Mouse (Mus musculus) lung, postnatal 0 days (tissue): ENCODE results near the gene H2-K1. TPM values are rescaled to one million over a fixed set of nuclear protein-coding genes. Genes with fewer than 3 reads are reported as not detected.

Experiments
- ATAC-seq: fragments of 200-750 bp; cut with Nextera tagmentation; 2 replicates; pipeline ENCODE4 v1.8.0; 2017; ENCODE audit warnings: moderate library complexity
- DNase-seq: peaks from one replicate; pipeline ENCODE4 v3.0.0-alpha.2; 2016; ENCODE audit warnings: low spot score
- H3K27ac ChIP-seq: fragments of 300-500 bp; sonication (generic); 2 replicates; pipeline ENCODE4 v1.5.1; 2014; ENCODE audit warnings: antibody characterized with exemption, mild to moderate bottlenecking, low read length, mixed read lengths
- H3K27me3 ChIP-seq: fragments of 300-500 bp; sonication (generic); replicated peaks from 2 replicates; pipeline ENCODE4 v1.6.1; 2014; ENCODE audit warnings: low read length, mixed read lengths; ENCODE audit not compliant: insufficient read depth
- H3K36me3 ChIP-seq: fragments of 300-500 bp; sonication (generic); 2 replicates; pipeline ENCODE4 v1.6.1; 2014; ENCODE audit warnings: low read length, mixed read lengths; ENCODE audit not compliant: insufficient read depth
- H3K4me1 ChIP-seq: fragments of 300-500 bp; sonication (generic); 2 replicates; pipeline ENCODE4 v1.6.1; 2014; ENCODE audit warnings: antibody characterized with exemption, low read depth, low read length, mixed read lengths; ENCODE audit not compliant: insufficient read depth
- H3K4me2 ChIP-seq: fragments of 300-500 bp; sonication (generic); replicated peaks from 2 replicates; pipeline ENCODE4 v1.6.1; 2014; ENCODE audit warnings: low read depth, mild to moderate bottlenecking, low read length, moderate library complexity, mixed read lengths
- H3K4me3 ChIP-seq: fragments of 300-500 bp; sonication (generic); 2 replicates; pipeline ENCODE4 v1.5.1; 2014; ENCODE audit warnings: low read depth, low read length
- H3K9ac ChIP-seq: fragments of 300-500 bp; sonication (generic); replicated peaks from 2 replicates; pipeline ENCODE4 v1.6.1; 2014; ENCODE audit warnings: low read depth, mild to moderate bottlenecking
- H3K9me3 ChIP-seq: fragments of 300-500 bp; sonication (generic); 2 replicates; pipeline ENCODE4 v1.6.1; 2016; ENCODE audit warnings: low read length, mixed read lengths
- CTCF ChIP-seq: IDR thresholded peaks from 2 replicates; pipeline ENCODE4 v1.5.1; 2016; ENCODE audit warnings: antibody characterized with exemption, mild to moderate bottlenecking
- EP300 ChIP-seq: IDR thresholded peaks from 2 replicates; pipeline ENCODE4 v1.6.1; 2016; ENCODE audit warnings: antibody characterized with exemption, mild to moderate bottlenecking, control low read depth
- WGBS: fragments of 180-500 bp; shearing (Covaris S2); extraction: QIAGEN DNeasy Blood & Tissue Kit; methylation state at CpG from one replicate; pipeline ENCODE4 v1.1.7; 2014; 5-methylcytosine and 5-hydroxymethylcytosine counted together
- polyA plus RNA-seq: library from polyadenylated mRNA; unstranded; fragments of >200 nt; fragmentation: Nextera tagmentation; extraction: Ambion mirVana; gene quantifications from 2 replicates; pipeline ENCODE4 v1.2.1, GENCODE M21; 2015

H2-K1 gene
- polyA plus RNA-seq, 1 experiment from 2014 or later, result 222 TPM

DNA sequence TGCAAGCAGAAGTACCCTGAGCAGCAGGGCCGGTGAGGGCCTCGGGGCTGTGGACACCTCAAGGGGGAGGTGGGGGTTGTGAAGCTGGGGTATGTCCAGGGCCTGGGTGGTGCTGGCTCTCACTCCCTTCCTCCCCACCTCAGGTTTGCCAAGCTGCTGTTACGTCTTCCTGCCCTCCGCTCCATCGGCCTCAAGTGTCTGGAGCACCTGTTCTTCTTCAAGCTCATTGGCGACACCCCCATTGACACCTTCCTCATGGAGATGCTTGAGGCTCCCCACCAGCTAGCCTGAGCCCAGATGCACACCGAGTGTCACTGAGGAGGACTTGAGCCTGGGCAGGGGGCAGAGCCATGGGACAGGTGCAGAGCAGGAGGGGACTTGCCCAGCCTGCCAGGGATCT, 37.1 kb upstream of the H2-K1 start:
- no peak overlapping the region for H3K4me2 ChIP-seq
- H3K36me3 ChIP-seq, result peaks cover 10% of the 10 kb centered on the region
- peaks cover 20% of the 10 kb centered on the region; the same call in 1 of the 2 replicates for H3K4me1 ChIP-seq
- no peak overlapping the region for H3K9ac ChIP-seq
- 80% methylated on average over 7 of the region's 7 CpGs for WGBS
- no peak for ATAC-seq
- DNase-seq, result no peak
- no peak for TF ChIP-seq CTCF
- TF ChIP-seq EP300, result no peak
- no peaks in the 10 kb centered on the region for H3K27me3 ChIP-seq
- H3K9me3 ChIP-seq, result no peaks in the 10 kb centered on the region
- H3K4me3 ChIP-seq, result no peak overlapping the region
- no peak overlapping the region for H3K27ac ChIP-seq

DNA sequence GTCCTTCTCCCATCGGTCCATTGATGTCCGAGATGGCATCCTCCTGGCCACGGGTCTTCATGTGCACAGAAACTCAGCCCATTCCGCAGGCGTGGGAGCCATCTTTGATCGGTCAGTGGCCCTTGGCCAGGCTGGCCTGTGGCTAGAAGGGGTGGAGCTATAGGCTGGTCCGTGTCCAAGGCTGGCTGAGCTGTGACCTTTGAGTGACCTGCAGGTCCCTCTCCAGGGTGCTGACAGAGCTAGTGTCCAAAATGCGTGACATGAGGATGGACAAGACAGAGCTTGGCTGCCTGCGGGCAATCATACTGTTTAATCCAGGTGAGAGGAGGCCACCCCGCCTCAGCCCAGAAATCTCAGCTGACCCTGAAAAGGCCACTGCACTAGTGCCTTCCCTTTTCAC, 36.5 kb upstream of the H2-K1 start:
- Histone ChIP-seq H3K4me2 (no peak overlapping the region), H3K27ac (no peak overlapping the region), H3K36me3 (peaks cover 10% of the 10 kb centered on the region), H3K4me1 (peaks cover 20% of the 10 kb centered on the region; the same call in 1 of the 2 replicates), H3K27me3 (no peaks in the 10 kb centered on the region), H3K4me3 (no peak overlapping the region), H3K9me3 (no peaks in the 10 kb centered on the region), H3K9ac (no peak overlapping the region)
- DNase-seq (no peak), ATAC-seq (no peak)
- TF ChIP-seq EP300 (no peak), CTCF (no peak)
- 76% methylated on average over 10 of the region's 10 CpGs for WGBS

- Histone ChIP-seq H3K4me3 (no peak overlapping the region), H3K4me2 (no peak overlapping the region), H3K9ac (no peak overlapping the region), H3K36me3 (peaks cover 10% of the 10 kb centered on the region), H3K27me3 (no peaks in the 10 kb centered on the region), H3K27ac (no peak overlapping the region), H3K9me3 (no peaks in the 10 kb centered on the region), H3K4me1 (peaks cover 24% of the 10 kb centered on the region; the same call in 1 of the 2 replicates)
- ATAC-seq (no peak), DNase-seq (no peak)
- 89% methylated on average over 9 of the region's 9 CpGs for WGBS
- TF ChIP-seq EP300 (no peak), CTCF (no peak)
Measured at GRCm38 (mm10) chr17:34035517-34035916, 35.4 kb upstream of the H2-K1 start.

DNA sequence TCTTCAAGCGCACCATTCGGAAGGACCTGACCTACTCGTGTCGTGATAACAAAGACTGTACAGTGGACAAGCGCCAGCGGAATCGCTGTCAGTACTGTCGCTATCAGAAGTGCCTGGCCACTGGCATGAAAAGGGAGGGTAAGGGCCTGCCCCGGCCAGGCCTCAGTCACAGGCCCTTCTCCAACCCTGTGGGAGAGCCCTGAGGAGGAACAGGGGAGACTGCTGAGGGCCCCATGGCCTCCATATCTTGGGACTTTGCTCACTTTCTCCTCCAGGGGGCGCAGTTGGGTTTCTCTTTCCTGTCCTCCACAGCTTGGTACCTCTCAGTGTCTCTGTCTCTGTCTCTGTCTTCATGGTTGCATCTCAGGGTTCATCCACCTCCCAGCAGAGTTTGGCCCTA, 33.9 kb upstream of the H2-K1 start:
- ATAC-seq (no peak), DNase-seq (peak; percentile 64)
- TF ChIP-seq CTCF (peak; percentile 81), EP300 (no peak)
- Histone ChIP-seq H3K36me3 (peaks cover 18% of the 10 kb centered on the region), H3K27me3 (no peaks in the 10 kb centered on the region), H3K9me3 (no peaks in the 10 kb centered on the region), H3K4me3 (no peak overlapping the region), H3K9ac (no peak overlapping the region), H3K4me1 (peaks cover 35% of the 10 kb centered on the region), H3K4me2 (no peak overlapping the region), H3K27ac (no peak overlapping the region)
- 66% methylated on average over 10 of the region's 10 CpGs for WGBS

DNA sequence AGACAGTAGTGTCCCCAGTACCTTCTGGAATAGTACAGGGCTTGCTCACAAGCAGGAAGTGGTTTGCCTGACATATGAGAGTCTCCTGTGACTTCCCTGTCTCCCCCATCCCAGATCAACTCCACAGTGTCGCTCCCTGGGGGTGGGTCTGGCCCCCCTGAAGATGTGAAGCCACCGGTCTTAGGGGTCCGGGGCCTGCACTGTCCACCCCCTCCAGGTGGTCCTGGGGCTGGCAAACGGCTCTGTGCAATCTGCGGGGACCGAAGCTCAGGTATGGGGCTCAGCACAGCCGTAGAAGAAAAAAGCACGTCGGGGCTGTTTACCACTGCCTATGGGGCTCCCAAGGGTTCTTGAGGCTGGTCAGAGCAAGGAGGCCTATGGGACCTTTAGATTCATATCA, 33.3 kb upstream of the H2-K1 start:
- 91% methylated on average over 9 of the region's 9 CpGs for WGBS
- Histone ChIP-seq H3K4me3 (no peak overlapping the region), H3K27ac (no peak overlapping the region), H3K4me2 (no peak overlapping the region; the same call in 1 of the 2 replicates), H3K9me3 (no peaks in the 10 kb centered on the region), H3K27me3 (no peaks in the 10 kb centered on the region), H3K9ac (no peak overlapping the region), H3K4me1 (peaks cover 31% of the 10 kb centered on the region), H3K36me3 (peaks cover 23% of the 10 kb centered on the region)
- no peak for DNase-seq
- no peak for ATAC-seq
- TF ChIP-seq CTCF (no peak), EP300 (no peak)

DNA sequence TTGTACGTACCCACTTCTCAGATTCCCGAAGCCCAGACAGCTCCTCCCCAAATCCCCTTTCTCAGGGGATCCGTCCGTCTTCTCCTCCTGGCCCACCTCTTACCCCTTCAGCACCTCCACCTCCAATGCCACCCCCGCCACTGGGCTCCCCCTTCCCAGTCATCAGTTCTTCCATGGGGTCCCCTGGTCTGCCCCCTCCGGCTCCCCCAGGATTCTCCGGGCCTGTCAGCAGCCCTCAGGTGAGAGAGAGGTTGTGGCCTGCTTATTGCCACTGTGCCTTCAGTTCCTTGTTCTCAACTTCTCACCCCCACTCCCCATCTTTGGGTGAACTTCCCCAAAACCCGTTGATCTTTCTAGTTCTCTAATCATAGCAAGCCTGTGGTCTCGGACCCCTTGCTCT, 32.7 kb upstream of the H2-K1 start:
- TF ChIP-seq EP300 (no peak), CTCF (no peak)
- H3K27me3 ChIP-seq, result no peaks in the 10 kb centered on the region
- peak overlapping the region; percentile 94; the same call in 1 of the 2 replicates for H3K4me3 ChIP-seq
- H3K9me3 ChIP-seq, result no peaks in the 10 kb centered on the region
- H3K4me2 ChIP-seq, result peak overlapping the region; percentile 82
- peak overlapping the region; percentile 91; the same call in 1 of the 2 replicates for H3K9ac ChIP-seq
- H3K36me3 ChIP-seq, result peaks cover 23% of the 10 kb centered on the region
- H3K4me1 ChIP-seq, result peaks cover 28% of the 10 kb centered on the region
- no peak for DNase-seq
- peak overlapping the region; percentile 98 for H3K27ac ChIP-seq
- WGBS, result 36% methylated on average over 9 of the region's 9 CpGs
- no peak for ATAC-seq

DNA sequence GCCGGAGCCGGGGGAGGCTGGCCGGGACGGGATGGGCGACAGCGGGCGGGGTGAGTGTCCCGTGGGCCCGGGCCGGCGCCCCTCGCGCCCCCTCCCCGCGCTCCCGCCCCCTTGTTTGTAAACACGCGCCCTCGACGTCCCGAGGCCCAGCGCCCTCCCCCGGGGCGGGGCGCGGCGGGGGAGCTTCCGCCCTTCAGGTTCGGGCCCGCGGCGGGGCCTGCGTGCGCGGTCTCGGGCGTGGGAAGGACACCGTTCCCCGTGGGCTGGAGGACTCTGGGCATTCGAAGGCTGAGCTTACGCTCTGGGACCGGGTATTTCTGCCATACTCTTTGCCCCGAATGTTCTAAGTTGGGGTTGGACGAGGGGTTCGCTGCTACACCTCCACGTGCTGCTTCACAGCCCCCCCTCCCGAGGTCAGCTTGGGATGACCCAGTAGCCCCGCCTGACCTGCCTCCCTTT, 32.1 kb upstream of the H2-K1 start:
- DNase-seq, result peak; percentile 71
- peak overlapping the region; percentile 91 for H3K9ac ChIP-seq
- peaks cover 23% of the 10 kb centered on the region for H3K36me3 ChIP-seq
- WGBS, result 0% methylated on average over 19 of the region's 48 CpGs
- ATAC-seq, result peak; percentile 32
- H3K27me3 ChIP-seq, result no peaks in the 10 kb centered on the region
- no peak for TF ChIP-seq EP300
- no peak; the same call in 1 of the 2 replicates for TF ChIP-seq CTCF
- H3K4me3 ChIP-seq, result peak overlapping the region; percentile 94
- peak overlapping the region; percentile 98 for H3K27ac ChIP-seq
- no peaks in the 10 kb centered on the region for H3K9me3 ChIP-seq
- H3K4me1 ChIP-seq, result peaks cover 31% of the 10 kb centered on the region
- H3K4me2 ChIP-seq, result peak overlapping the region; percentile 82
